In genomic region chr14:54893651-54894181, GRCm38 (mm10) we compare ENCODE assay signal across 8 mouse cellular contexts. TPM values are rescaled to one million over a fixed set of nuclear protein-coding genes. Genes with fewer than 3 reads are reported as not detected.
DNase-seq lines count a peak whose midpoint lies in the region; ATAC-seq and TF ChIP-seq lines count a peak whose summit lies in the region.

No protein-coding gene starts in this region.

- peak; percentile 100 for DNase-seq in ZHBTc4 (ENCODE audit: low read depth, low spot score)
- peak; percentile 97 for DNase-seq in gastrocnemius, adult 2 months
- peak; percentile 100 for DNase-seq in hindbrain, postnatal 0 days (ENCODE audit: low spot score)
- peak; percentile 97 to 98 for DNase-seq in left cerebral cortex, adult 2 months (ENCODE audit: extremely low spot score in 1 of 2, low spot score in 2 of 2)
- peak; percentile 99 for DNase-seq in right cerebral cortex, adult 2 months (ENCODE audit: low spot score in 2 of 2)
- peak; percentile 96 for DNase-seq in urinary bladder, postnatal 14 days (ENCODE audit: low spot score)

- peak overlapping the region; percentile 100 for H3K9ac ChIP-seq in hindbrain, postnatal 0 days (replicated peaks; ENCODE audit: low read length)

- peak overlapping the region; percentile 98 for H3K27ac ChIP-seq in gastrocnemius, adult 2 months
- peak overlapping the region; percentile 99 for H3K27ac ChIP-seq in hindbrain, postnatal 0 days
- H3K27ac ChIP-seq in left cerebral cortex, adult 2 months, result peak overlapping the region; percentile 91

- peak; percentile 98 for ATAC-seq in common myeloid progenitor, adult 5-6 weeks (replicated peaks; ENCODE audit: low read depth, poor library complexity, severe bottlenecking)
- peak; percentile 97 for ATAC-seq in hindbrain, postnatal 0 days
- peak; percentile 96 for ATAC-seq in megakaryocyte, adult 5-6 weeks (ENCODE audit: poor library complexity, severe bottlenecking)

- H3K4me3 ChIP-seq in gastrocnemius, adult 2 months, result peak overlapping the region; percentile 84
- H3K4me3 ChIP-seq in hindbrain, postnatal 0 days (ENCODE audit: low read length), result peak overlapping the region; percentile 96
- peak overlapping the region; percentile 96 for H3K4me3 ChIP-seq in left cerebral cortex, adult 2 months

- peak overlapping the region; percentile 78 for H3K4me2 ChIP-seq in hindbrain, postnatal 0 days (ENCODE audit: low read depth, low read length)

- intact Hi-C loops in gastrocnemius, adult 2 months (cut with DNase I), result loop anchor here (10.0 kb wide), 1 partner anchor 201 kb away; the partner anchor contains the start of genes Thtpa and Zfhx2
- intact Hi-C loops in left cerebral cortex, adult 2 months (cut with DNase I), result loop anchor here (1.0 kb wide), 1 partner anchor 121 kb away; no protein-coding TSS in a partner anchor

- peaks cover 21% of the 10 kb centered on the region; the same call in 1 of the 2 replicates for H3K36me3 ChIP-seq in hindbrain, postnatal 0 days (ENCODE audit: insufficient read depth, low read length)

- no peak for TF ChIP-seq CTCF in gastrocnemius, adult 2 months (IDR thresholded peaks at IDR 0.05)
- TF ChIP-seq CTCF in hindbrain, postnatal 0 days (IDR thresholded peaks at IDR 0.05; ENCODE audit: low read depth), result no peak
- TF ChIP-seq CTCF in left cerebral cortex, adult 2 months (IDR thresholded peaks at IDR 0.05), result no peak

- H3K9me3 ChIP-seq in hindbrain, postnatal 0 days (ENCODE audit: low read length), result no peaks in the 10 kb centered on the region

- H3K27me3 ChIP-seq in hindbrain, postnatal 0 days (ENCODE audit: insufficient read depth, low read length), result no peaks in the 10 kb centered on the region

- WGBS in hindbrain, postnatal 0 days, result under 1% methylated on average over 38 of the region's 38 CpGs

- no peaks in the 10 kb centered on the region for H3K4me1 ChIP-seq in hindbrain, postnatal 0 days (ENCODE audit: insufficient read depth, low read length)

RNA-seq across cellular contexts. Expression of gene Pabpn1, which starts 1.4 kb away (rescaled TPM):
- total RNA-seq in common myeloid progenitor, adult 5-6 weeks (2017), result 466 and 493 TPM in 2 replicates
- 10 to 100 TPM; 52.5 to 63.3 TPM for total RNA-seq in gastrocnemius, adult 2 months (2021)
- 88.1 and 109 TPM in 2 replicates for total RNA-seq in hindbrain, postnatal 0 days (2014; rRNA removed)
- polyA plus RNA-seq in hindbrain, postnatal 0 days (2015; fragmentation: Nextera tagmentation; extraction: Ambion mirVana), result 145 and 154 TPM in 2 replicates
- 100 to 1,000 TPM; 247 to 267 TPM for total RNA-seq in left cerebral cortex, adult 2 months (2021)
- total RNA-seq in megakaryocyte, adult 5-6 weeks (2015), result 48.9 and 67.2 TPM in 2 replicates
- 153 and 165 TPM in 2 replicates for total RNA-seq in megakaryocyte, adult 5-6 weeks (2017)

RNA-seq across cellular contexts. Expression of gene Gm20521, which starts 10.5 kb away (rescaled TPM):
- 2.4 TPM in 1 of 2 replicates, not detected in the other for total RNA-seq in common myeloid progenitor, adult 5-6 weeks (2017)
- total RNA-seq in gastrocnemius, adult 2 months (2021), result 1 to 10 TPM in 1 of 2 experiments, under 1 TPM in 1; 0.56 to 4.4 TPM
- total RNA-seq in hindbrain, postnatal 0 days (2014; rRNA removed), result 3.0 and 6.8 TPM in 2 replicates
- polyA plus RNA-seq in hindbrain, postnatal 0 days (2015; fragmentation: Nextera tagmentation; extraction: Ambion mirVana), result 1.3 and 1.9 TPM in 2 replicates
- total RNA-seq in left cerebral cortex, adult 2 months (2021), result 1 to 10 TPM; 2.8 to 3.7 TPM
- total RNA-seq in megakaryocyte, adult 5-6 weeks (2015), result not detected in 2 replicates
- total RNA-seq in megakaryocyte, adult 5-6 weeks (2017), result not detected in 2 replicates

RNA-seq across cellular contexts. Expression of gene Bcl2l2, which starts 10.5 kb away (rescaled TPM):
- total RNA-seq in common myeloid progenitor, adult 5-6 weeks (2017), result 7.8 and 10.3 TPM in 2 replicates
- 10 to 100 TPM; 23.1 to 26.8 TPM for total RNA-seq in gastrocnemius, adult 2 months (2021)
- 28.4 and 37.1 TPM in 2 replicates for total RNA-seq in hindbrain, postnatal 0 days (2014; rRNA removed)
- 4.3 and 4.6 TPM in 2 replicates for polyA plus RNA-seq in hindbrain, postnatal 0 days (2015; fragmentation: Nextera tagmentation; extraction: Ambion mirVana)
- total RNA-seq in left cerebral cortex, adult 2 months (2021), result 100 to 1,000 TPM; 132 to 137 TPM
- total RNA-seq in megakaryocyte, adult 5-6 weeks (2015), result 2.1 and 3.0 TPM in 2 replicates
- 4.4 and 6.2 TPM in 2 replicates for total RNA-seq in megakaryocyte, adult 5-6 weeks (2017)

RNA-seq across cellular contexts. Expression of gene Ppp1r3e, which starts 16.4 kb away (rescaled TPM):
- 5.4 TPM in 1 of 2 replicates, not detected in the other for total RNA-seq in common myeloid progenitor, adult 5-6 weeks (2017)
- total RNA-seq in gastrocnemius, adult 2 months (2021), result 1 to 10 TPM; 2.6 to 3.5 TPM
- 21.3 and 26.5 TPM in 2 replicates for total RNA-seq in hindbrain, postnatal 0 days (2014; rRNA removed)
- polyA plus RNA-seq in hindbrain, postnatal 0 days (2015; fragmentation: Nextera tagmentation; extraction: Ambion mirVana), result 4.0 and 5.1 TPM in 2 replicates
- total RNA-seq in left cerebral cortex, adult 2 months (2021), result 10 to 100 TPM; 18.6 to 21.2 TPM
- 9.8 and 11.9 TPM in 2 replicates for total RNA-seq in megakaryocyte, adult 5-6 weeks (2015)
- total RNA-seq in megakaryocyte, adult 5-6 weeks (2017), result 0.22 and 1.8 TPM in 2 replicates

RNA-seq across cellular contexts. Expression of gene Slc22a17, which starts 19.2 kb away (rescaled TPM):
- 0.23 and 6.6 TPM in 2 replicates for total RNA-seq in common myeloid progenitor, adult 5-6 weeks (2017)
- total RNA-seq in gastrocnemius, adult 2 months (2021), result 1 to 10 TPM; 1.0 to 1.4 TPM
- 605 and 606 TPM in 2 replicates for total RNA-seq in hindbrain, postnatal 0 days (2014; rRNA removed)
- polyA plus RNA-seq in hindbrain, postnatal 0 days (2015; fragmentation: Nextera tagmentation; extraction: Ambion mirVana), result 349 and 369 TPM in 2 replicates
- total RNA-seq in left cerebral cortex, adult 2 months (2021), result 100 to 1,000 TPM; 586 to 617 TPM
- 0.11 and 0.56 TPM in 2 replicates for total RNA-seq in megakaryocyte, adult 5-6 weeks (2015)
- 0.73 TPM in 1 of 2 replicates, not detected in the other for total RNA-seq in megakaryocyte, adult 5-6 weeks (2017)

Comparison
In these comparisons a context has a peak if more than half of its experiments do, and no peak if none do; other contexts are left out.
1. Peak in every context shown above with its lines: DNase-seq, ATAC-seq, H3K4me3 ChIP-seq and H3K27ac ChIP-seq.